Mouse (Mus musculus): ENCODE measurements at regions not wholly inside any gene's neighbourhood (a gene's known extent, or its start where the extent isn't known, plus 50 kb on each side); places are given as distances from the start of the nearest gene placed in this dataset.

- peak; percentile 31 to 36 for DNase-seq (ENCODE audit: extremely low spot score in 1 of 2, low spot score in 2 of 2)
These were observed 361.4 kb upstream of the Arglu1 start for GRCm38 (mm10) chr8:9051699-9052098.

GRCm38 (mm10) chr8:9050740-9051475 lies 360.6 kb upstream of the Arglu1 start:
- intact Hi-C loops (cut with DNase I), result no loop called here
- no peak for DNase-seq (ENCODE audit: extremely low spot score in 1 of 2, low spot score in 2 of 2)

More at GRCm38 (mm10) chr8:9051699-9052098, 361.4 kb upstream of the Arglu1 start:
- intact Hi-C loops (cut with DNase I), result no loop called here

DNA sequence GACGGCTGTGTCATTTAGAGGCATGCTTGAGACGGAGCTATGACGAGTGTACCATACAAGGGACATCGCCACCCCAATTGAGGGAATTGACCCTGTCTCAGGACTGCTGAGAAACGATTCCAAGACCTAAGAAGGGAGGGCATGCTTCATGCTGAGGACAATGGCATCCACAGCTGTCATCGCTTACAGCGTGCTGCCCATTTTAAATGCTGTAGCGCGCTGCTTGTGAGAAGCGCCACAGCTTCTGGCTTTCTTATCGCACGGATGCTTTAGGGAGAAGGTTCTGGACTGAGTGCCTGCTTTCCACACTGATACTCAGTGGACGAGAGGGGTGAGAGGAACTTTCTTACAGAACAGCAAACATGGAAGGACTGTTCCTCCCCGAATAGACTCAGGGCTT lies 357.8 kb upstream of the Arglu1 start:
- DNase-seq (ENCODE audit: extremely low spot score in 1 of 2, low spot score in 2 of 2), result no peak
- intact Hi-C loops (cut with DNase I), result no loop called here

DNA sequence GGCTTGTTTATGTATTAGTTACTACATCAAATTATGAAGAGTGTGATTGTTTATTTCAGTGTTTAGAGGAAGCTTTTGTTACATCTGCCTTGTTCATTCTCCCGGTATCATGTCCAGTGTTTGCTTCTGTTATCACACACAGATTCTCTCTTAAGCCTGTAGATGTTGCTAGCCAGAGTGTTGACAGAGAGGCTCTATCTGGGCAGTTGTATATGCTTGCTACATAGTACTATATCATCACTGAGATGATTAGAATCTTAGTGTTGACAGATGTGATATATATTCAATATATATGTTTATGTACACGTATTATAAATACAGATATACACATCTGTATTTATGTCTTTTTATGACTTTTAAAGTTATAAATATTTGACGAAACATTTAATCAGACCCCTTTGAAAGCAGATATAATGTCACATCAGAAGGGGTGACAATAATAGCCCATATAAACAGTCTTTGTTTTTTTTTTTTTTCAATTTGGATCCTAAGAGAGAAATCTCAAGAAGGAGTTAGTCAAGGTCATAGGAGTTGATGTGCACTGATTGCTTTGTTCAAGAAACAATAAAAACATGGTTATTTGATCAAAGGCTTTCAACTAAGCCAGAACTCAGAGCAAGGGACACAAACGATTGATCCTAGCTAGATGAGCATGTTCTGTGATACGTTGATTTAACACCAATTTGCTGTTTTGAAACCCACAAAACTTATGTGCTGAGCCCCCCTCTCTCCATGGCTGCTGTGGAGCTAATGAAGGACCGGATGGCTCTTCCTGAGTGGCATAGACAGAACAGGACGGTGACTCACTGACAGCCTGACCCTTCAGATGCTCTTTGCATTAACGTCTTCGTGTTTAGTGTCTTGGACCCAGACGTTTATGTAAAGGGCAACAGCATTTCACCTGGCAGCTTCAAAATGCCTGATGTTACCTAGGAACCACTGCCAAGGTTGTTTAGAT lies 352.8 kb upstream of the Arglu1 start:
- DNase-seq (ENCODE audit: extremely low spot score in 1 of 2, low spot score in 2 of 2), result no peak
- intact Hi-C loops (cut with DNase I), result no loop called here

DNA sequence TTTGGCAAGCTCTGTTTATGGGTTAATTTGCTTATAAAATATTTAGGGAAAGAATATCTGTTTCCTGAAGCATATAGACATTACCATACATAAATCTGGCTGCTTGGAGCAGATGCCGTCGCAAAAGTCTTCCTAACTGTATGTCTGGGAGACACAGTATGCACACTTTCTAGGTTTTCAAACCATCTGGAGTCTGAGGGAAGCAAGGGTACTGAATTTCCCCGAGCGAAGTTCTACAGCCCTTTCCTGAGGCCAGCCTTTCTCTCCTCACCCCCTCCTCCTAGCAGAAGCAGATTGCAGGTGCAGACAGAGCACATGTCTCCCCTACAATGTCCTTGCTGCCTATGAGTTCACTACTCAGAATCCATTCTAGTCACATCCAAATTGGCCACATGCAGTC lies 338.8 kb upstream of the Arglu1 start:
- intact Hi-C loops (cut with DNase I), result no loop called here
- peak in 1 of 2 experiments; percentile 18 for DNase-seq (ENCODE audit: extremely low spot score in 1 of 2, low spot score in 2 of 2)

- DNase-seq (ENCODE audit: extremely low spot score in 1 of 2, low spot score in 2 of 2), result no peak
- intact Hi-C loops (cut with DNase I), result no loop called here
These were observed 337.4 kb upstream of the Arglu1 start for GRCm38 (mm10) chr8:9027672-9028071.

- intact Hi-C loops (cut with DNase I), result no loop called here
- DNase-seq (ENCODE audit: extremely low spot score in 1 of 2, low spot score in 2 of 2), result no peak
These were observed 335.6 kb upstream of the Arglu1 start for GRCm38 (mm10) chr8:9025872-9026271.

DNA sequence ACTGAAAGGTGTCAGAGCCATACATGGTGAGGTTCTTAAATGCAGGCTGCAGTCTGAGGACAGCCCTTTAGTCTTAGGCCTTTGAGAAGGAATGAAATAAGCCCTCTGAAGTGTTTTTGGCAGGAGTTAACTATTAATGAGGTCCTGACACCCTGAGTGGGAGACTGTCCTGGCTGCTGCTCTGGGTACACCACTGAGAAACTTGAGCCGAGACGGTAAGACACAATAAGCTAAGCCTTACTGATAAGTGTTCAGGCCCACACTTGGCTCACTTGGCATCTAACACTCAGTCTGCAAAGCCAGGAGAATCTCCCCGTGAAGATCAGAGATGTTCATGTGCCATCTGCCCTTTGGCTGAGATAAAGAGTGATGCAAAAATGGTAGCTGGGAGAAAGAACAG lies 335.1 kb upstream of the Arglu1 start:
- intact Hi-C loops (cut with DNase I), result no loop called here
- no peak for DNase-seq (ENCODE audit: extremely low spot score in 1 of 2, low spot score in 2 of 2)

DNA sequence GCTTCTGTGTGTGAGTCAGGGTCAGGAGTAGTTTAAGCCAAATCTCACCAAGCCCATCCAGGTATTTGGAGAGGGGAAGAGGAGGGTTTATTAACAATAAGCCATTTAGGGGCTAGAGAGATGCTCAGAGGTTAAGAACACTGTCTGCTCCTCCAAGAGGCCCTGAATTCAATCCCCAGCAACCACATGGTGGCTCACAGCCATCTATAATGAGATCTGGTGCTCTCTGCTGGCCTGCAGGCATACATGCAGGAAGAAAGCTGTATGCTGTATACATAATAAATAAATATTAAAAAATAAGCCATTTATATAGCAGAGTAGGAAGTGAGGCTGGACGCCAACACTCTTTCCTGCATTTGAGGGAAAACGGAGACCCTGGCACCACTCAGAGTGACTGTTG lies 330.4 kb upstream of the Arglu1 start:
- no peak for DNase-seq (ENCODE audit: extremely low spot score in 1 of 2, low spot score in 2 of 2)
- intact Hi-C loops (cut with DNase I), result no loop called here

- DNase-seq (ENCODE audit: extremely low spot score in 1 of 2, low spot score in 2 of 2), result no peak
- intact Hi-C loops (cut with DNase I), result no loop called here
These were observed 329.9 kb upstream of the Arglu1 start for GRCm38 (mm10) chr8:9020180-9020579.

DNA sequence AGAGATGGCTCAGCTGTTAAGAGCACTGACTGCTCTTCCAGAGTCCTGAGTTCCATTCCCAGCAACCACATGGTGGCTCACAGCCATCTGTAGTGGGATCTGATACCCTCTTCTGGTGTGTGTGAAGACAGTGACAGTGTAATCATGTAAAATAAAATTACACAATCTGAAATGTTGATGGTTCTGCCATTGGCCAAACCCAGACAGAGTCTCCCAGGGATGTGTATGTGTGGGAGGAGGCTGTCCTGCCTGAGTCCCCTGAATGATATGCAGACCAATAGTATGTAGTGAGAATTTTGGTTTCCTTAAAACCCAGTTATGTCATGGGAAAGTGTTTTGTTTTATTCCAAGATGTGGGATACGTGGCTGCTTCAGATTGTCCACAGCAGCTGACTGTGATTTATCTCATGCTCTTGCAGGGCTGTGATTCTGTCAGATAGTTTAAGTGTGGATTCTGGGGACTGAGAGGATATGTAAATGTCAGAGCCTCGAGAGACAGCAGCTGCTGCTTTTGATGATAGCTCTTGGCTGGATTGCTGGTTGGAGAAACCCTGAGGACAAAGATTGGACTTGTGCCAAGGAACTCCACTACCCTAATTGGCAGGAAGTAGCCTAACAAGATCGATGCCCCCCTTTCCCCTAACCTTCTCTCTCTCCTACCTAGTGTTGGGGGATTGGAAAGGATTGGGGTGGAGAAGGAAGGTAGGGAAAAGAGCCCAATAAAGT lies 321.6 kb upstream of the Arglu1 start:
- DNase-seq (ENCODE audit: extremely low spot score in 1 of 2, low spot score in 2 of 2), result no peak
- intact Hi-C loops (cut with DNase I), result no loop called here

GRCm38 (mm10) chr8:9008006-9008780 lies 317.9 kb upstream of the Arglu1 start:
- DNase-seq (ENCODE audit: extremely low spot score in 1 of 2, low spot score in 2 of 2), result no peak
- intact Hi-C loops (cut with DNase I), result no loop called here

DNA sequence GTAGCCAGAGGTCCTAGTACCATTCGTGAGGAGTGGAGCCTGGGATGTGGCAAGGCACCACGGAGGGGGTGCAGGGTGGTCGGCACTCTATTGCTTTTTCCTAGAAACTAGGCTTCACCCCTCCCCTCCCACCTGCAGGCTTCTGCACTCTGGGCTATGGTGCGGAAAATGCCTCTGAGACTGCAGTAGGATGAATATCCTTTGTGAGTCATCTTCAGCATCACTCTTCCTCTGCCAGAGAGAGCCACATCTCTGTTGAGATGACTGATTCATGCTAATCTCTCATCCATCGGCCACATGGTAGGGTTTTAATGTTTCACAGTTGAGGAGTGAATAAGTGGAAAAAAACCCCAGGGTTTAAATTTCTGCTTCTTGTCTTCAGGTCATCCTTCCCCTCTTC lies 309.6 kb upstream of the Arglu1 start:
- intact Hi-C loops (cut with DNase I), result no loop called here
- DNase-seq (ENCODE audit: extremely low spot score in 1 of 2, low spot score in 2 of 2), result no peak

DNA sequence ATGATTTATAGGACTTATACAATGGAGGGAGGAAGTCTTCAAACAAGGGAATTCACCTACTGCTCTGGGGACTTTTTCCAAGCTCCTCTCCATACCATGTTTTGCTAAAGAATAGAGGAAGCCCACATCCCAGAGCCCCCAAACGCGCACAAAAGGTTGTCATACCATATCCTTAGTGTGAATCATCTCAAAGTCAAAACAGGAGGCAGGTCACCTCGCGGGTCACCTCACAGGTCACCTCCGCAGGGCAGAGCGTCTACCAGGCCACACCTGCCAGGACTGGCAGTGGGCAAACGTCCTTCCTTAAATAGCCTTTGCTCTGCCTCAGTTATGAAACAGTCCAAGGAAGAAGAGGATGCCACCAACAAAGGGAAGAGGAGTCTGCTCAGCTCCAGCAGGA lies 307.3 kb upstream of the Arglu1 start:
- intact Hi-C loops (cut with DNase I), result no loop called here
- DNase-seq (ENCODE audit: extremely low spot score in 1 of 2, low spot score in 2 of 2), result no peak

- peak; percentile 30 to 86 for DNase-seq (ENCODE audit: extremely low spot score in 1 of 2, low spot score in 2 of 2)
- intact Hi-C loops (cut with DNase I), result loop anchor here (5.0 kb wide), 1 partner anchor 307 kb away; no protein-coding TSS in a partner anchor
These were observed 304.4 kb upstream of the Arglu1 start for GRCm38 (mm10) chr8:8994596-8995189.

- intact Hi-C loops (cut with DNase I), result loop anchor here (5.0 kb wide), 1 partner anchor 307 kb away; no protein-coding TSS in a partner anchor
- DNase-seq (ENCODE audit: extremely low spot score in 1 of 2, low spot score in 2 of 2), result peak in 1 of 2 experiments; percentile 30
These were observed 303.7 kb upstream of the Arglu1 start for GRCm38 (mm10) chr8:8994008-8994407.

DNA sequence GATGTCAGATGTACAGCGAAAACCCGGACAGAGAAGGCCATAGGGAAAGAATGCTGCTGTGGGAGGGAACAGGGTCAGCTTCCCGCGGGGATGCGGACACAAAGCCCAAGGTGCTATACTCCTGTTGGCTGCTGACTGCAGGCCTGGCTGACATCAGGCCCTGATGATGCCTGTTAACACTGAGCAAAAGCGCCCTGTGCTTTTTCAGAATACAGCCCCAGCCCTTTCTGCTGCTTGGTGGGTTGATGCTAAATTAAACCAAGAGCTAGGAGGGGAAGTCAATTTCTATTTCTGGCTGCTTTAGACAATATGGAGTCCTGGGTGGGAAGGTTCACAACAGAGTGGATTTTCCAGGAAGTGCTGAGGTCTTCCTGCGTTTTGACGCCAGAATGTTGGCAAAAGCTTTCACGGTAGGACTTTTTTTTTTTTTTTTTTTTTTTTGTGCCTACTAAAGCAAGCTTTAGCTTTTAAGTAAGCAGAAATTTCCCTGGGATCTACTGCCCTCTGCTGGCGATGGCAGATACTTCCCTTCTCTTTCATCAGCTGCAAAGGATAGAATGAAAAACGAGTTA lies 302.2 kb upstream of the Arglu1 start:
- intact Hi-C loops (cut with DNase I), result loop anchor here (2.0 to 5.0 kb wide), 2 partner anchors 305 to 332 kb away; partner anchors contain the start of gene Efnb2
- peak; percentile 80 to 90 for DNase-seq (ENCODE audit: extremely low spot score in 1 of 2, low spot score in 2 of 2)

DNA sequence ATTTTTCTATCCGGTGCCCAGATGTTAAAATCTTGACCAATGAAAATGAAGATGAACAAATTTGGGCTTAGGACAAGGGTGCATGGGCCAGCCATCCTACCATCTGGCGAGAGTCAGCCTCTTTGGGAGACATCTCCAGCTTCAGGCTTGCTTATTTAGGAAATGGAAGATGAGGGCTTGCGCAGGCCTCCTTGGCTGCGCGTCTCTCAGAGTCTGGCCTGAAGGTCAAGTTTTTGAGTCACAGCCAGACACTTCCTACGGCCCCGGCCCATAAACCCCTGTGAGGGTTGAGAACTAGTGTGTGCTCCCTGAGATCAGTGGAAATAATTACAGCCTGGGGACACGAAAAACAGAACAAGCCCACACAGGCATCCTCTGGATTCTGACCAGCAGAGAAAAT lies 300.7 kb upstream of the Arglu1 start:
- intact Hi-C loops (cut with DNase I), result loop anchor here (5.0 kb wide), 1 partner anchor 304 kb away; no protein-coding TSS in a partner anchor
- DNase-seq (ENCODE audit: extremely low spot score in 1 of 2, low spot score in 2 of 2), result no peak

Measured in left cerebral cortex, postnatal 10 days (tissue).